Mouse (Mus musculus) thymus, adult 2 months (tissue): ENCODE measurements around the gene Gpr153.

ENCODE experiments used
- CTCF ChIP-seq: fragments of 200-500 bp; IDR thresholded peaks from 2 replicates; pipeline ENCODE4 v1.5.1; 2012; ENCODE audit warnings: mild to moderate bottlenecking, control low read depth, low read length, moderate library complexity, borderline replicate concordance; ENCODE audit not compliant: control insufficient read depth, poor library complexity, insufficient read depth; ENCODE audit errors: extremely low read depth
- POLR2A ChIP-seq: fragments of 200-500 bp; IDR thresholded peaks from 2 replicates; pipeline ENCODE4 v1.6.1; 2012; ENCODE audit warnings: mild to moderate bottlenecking, low read length, control low read depth, moderate library complexity; ENCODE audit not compliant: control insufficient read depth, poor library complexity, insufficient read depth; ENCODE audit errors: extremely low read depth

- TF ChIP-seq POLR2A (no peak), CTCF (no peak)
These were observed 6.2 kb upstream of the Gpr153 start for GRCm38 (mm10) chr4:152267748-152268369.
